8 mouse cellular contexts compared by ENCODE assay signal in the genomic region with DNA sequence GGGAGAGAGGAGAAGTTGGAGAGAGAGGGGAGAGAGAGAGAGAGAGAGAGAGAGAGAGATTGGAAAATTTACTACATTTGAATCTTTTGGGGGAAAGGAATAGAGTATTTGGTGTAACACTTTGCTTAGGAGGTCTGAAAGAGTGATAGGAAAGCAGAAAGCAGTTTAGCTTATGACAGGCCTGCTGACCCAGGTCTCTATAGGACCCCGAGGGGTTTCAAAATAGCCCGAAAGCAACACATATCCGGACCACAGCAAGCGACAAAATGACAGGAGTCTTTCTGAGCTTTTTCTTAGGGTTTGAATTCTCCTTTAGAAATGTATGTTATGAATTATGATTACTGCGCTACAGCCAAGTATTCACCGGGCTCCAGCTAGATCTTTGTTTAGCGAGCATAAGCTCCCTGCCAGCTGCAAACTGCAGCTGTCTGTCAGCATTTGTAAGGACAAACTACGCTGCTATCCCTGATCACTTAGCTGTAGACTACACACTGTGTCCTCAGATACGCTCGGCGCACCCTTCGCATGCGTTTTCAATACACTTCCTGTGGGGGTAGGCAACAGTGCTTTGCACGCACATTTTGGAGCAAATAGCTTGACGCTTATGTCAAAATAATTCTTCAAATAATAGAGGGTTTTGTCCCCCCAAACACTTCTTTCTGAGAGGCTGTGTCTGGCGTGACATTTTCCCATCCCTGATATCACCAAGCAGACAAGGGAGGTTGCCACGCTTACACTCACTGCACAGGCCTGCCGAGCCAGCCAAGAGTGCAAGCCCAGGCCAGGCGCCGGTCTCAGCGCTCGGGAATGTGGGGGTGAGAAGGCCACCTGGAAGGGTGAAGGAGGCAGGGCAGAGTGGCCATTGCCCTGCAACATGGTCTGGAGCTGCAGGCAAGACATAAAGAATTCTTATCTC.
DNase-seq lines count a peak whose midpoint lies in the region; ATAC-seq lines count a peak whose summit lies in the region.

No protein-coding gene starts in this region.

- peak; percentile 17 to 39 for DNase-seq in left cerebral cortex, postnatal 10 days (ENCODE audit: extremely low spot score in 1 of 2, low spot score in 2 of 2)
- no peak for DNase-seq in left cerebral cortex, adult 9 months (ENCODE audit: low spot score in 2 of 2)
- DNase-seq in forebrain, embryonic 14.5 days (ENCODE audit: low spot score), result peak; percentile 58
- peak; percentile 65 for DNase-seq in heart, postnatal 4 days
- peak; percentile 6 to 16 for DNase-seq in layer of hippocampus, adult 8-10 months (ENCODE audit: low spot score in 2 of 2)
- DNase-seq in lung, postnatal 14 days, result peak; percentile 41
- no peak for DNase-seq in thymus, postnatal 14 days

- peaks cover 8% of the 10 kb centered on the region; the same call in 1 of the 2 replicates for H3K4me1 ChIP-seq in forebrain, embryonic 14.5 days (ENCODE audit: control insufficient read depth, insufficient read depth, low read length)
- H3K4me1 ChIP-seq in stomach, embryonic 14.5 days (ENCODE audit: control insufficient read depth, insufficient read depth, low read length), result peaks cover 8% of the 10 kb centered on the region; the same call in 1 of the 2 replicates

- intact Hi-C loops in left cerebral cortex, postnatal 10 days (cut with DNase I), result loop anchor here (10.0 kb wide), 1 partner anchor 1000 kb away; no protein-coding TSS in a partner anchor

- peak overlapping the region; percentile 32; the same call in 1 of the 2 replicates for H3K4me2 ChIP-seq in forebrain, embryonic 14.5 days (ENCODE audit: low read length)
- no peak overlapping the region for H3K4me2 ChIP-seq in stomach, embryonic 14.5 days (replicated peaks; ENCODE audit: low read depth, low read length)

- H3K9me3 ChIP-seq in forebrain, embryonic 14.5 days (replicated peaks; ENCODE audit: control insufficient read depth, low read length), result no peaks in the 10 kb centered on the region
- H3K9me3 ChIP-seq in stomach, embryonic 14.5 days (ENCODE audit: control insufficient read depth, low read depth, low read length), result no peaks in the 10 kb centered on the region

- peak; percentile 80 for ATAC-seq in forebrain, embryonic 14.5 days
- peak; percentile 66; the same call in 1 of the 2 replicates for ATAC-seq in stomach, embryonic 14.5 days (ENCODE audit: insufficient number of reproducible peaks, insufficient read depth, low FRiP score, low read depth)

- no peaks in the 10 kb centered on the region for H3K36me3 ChIP-seq in forebrain, embryonic 14.5 days (ENCODE audit: control insufficient read depth, insufficient read depth, low read length)
- H3K36me3 ChIP-seq in stomach, embryonic 14.5 days (ENCODE audit: control insufficient read depth, insufficient read depth, low read length), result no peaks in the 10 kb centered on the region

- no peaks in the 10 kb centered on the region for H3K27me3 ChIP-seq in forebrain, embryonic 14.5 days (replicated peaks; ENCODE audit: control insufficient read depth, insufficient read depth, low read length)
- no peaks in the 10 kb centered on the region for H3K27me3 ChIP-seq in stomach, embryonic 14.5 days (ENCODE audit: control insufficient read depth, insufficient read depth, low read length)

- H3K9ac ChIP-seq in forebrain, embryonic 14.5 days (ENCODE audit: low read length), result peak overlapping the region; percentile 40; the same call in 1 of the 2 replicates
- H3K9ac ChIP-seq in stomach, embryonic 14.5 days (replicated peaks; ENCODE audit: low read depth, low read length), result no peak overlapping the region

- WGBS in forebrain, embryonic 14.5 days, result 51% methylated on average over 22 of the region's 22 CpGs
- WGBS in stomach, embryonic 14.5 days, result 30% methylated on average over 22 of the region's 22 CpGs

- H3K27ac ChIP-seq in forebrain, embryonic 14.5 days (ENCODE audit: low read depth, low read length), result 0 out of 2 replicates have a peak overlapping the region, but pooled peaks have one; percentile 30
- H3K27ac ChIP-seq in stomach, embryonic 14.5 days (ENCODE audit: low read length), result peak overlapping the region; percentile 87

- H3K4me3 ChIP-seq in forebrain, embryonic 14.5 days (ENCODE audit: low read depth, low read length), result no peak overlapping the region
- no peak overlapping the region for H3K4me3 ChIP-seq in stomach, embryonic 14.5 days (ENCODE audit: low read depth, low read length)

Comparison
In these comparisons a context has a peak if more than half of its experiments do, and no peak if none do; other contexts are left out.
1. DNase-seq: peak in left cerebral cortex, postnatal 10 days (2 of 2), forebrain, embryonic 14.5 days (single experiment), heart, postnatal 4 days (single experiment), layer of hippocampus, adult 8-10 months (2 of 2) and lung, postnatal 14 days (single experiment); none in left cerebral cortex, adult 9 months (0 of 2) and thymus, postnatal 14 days (single experiment).